9 mouse cellular contexts compared by ENCODE assay signal in genomic region chr1:126492206-126493071, GRCm38 (mm10).
A peak's percentile ranks its signal among the peaks of the same experiment; 100 is the strongest.
DNase-seq lines count a peak whose midpoint lies in the region; ATAC-seq and TF ChIP-seq lines count a peak whose summit lies in the region.
"Had no signal": no experiment of that assay in that cellular context is flagged by ENCODE, and none has a peak within 500 bp of the region (broad histone marks: within the 10 kb centered on the region; RNA-seq: fewer than 3 reads in every experiment).

No protein-coding gene starts in this region.

- peak overlapping the region; percentile 65 for H3K4me3 ChIP-seq in forebrain, postnatal 0 days (ENCODE audit: low read depth, low read length)
- peak overlapping the region; percentile 33 for H3K4me3 ChIP-seq in intestine, postnatal 0 days (ENCODE audit: low read depth, low read length)
- peak overlapping the region; percentile 44 for H3K4me3 ChIP-seq in lung, postnatal 0 days (ENCODE audit: low read depth, low read length)
- H3K4me3 ChIP-seq in stomach, postnatal 0 days (ENCODE audit: low read depth, low read length), result peak overlapping the region; percentile 43

- ATAC-seq in forebrain, postnatal 0 days, result peak; percentile 86
- 0 out of 2 replicates have a peak, but pooled peaks have one; percentile 31 for ATAC-seq in intestine, postnatal 0 days
- ATAC-seq in lung, postnatal 0 days, result peak; percentile 67
- ATAC-seq in stomach, postnatal 0 days (ENCODE audit: low FRiP score, low TSS enrichment), result peak; percentile 29; the same call in 1 of the 2 replicates

- H3K36me3 ChIP-seq in forebrain, postnatal 0 days (ENCODE audit: insufficient read depth), result no peaks in the 10 kb centered on the region
- H3K36me3 ChIP-seq in intestine, postnatal 0 days (ENCODE audit: control insufficient read depth, insufficient read depth), result no peaks in the 10 kb centered on the region
- no peaks in the 10 kb centered on the region for H3K36me3 ChIP-seq in lung, postnatal 0 days (ENCODE audit: insufficient read depth, low read length)
- no peaks in the 10 kb centered on the region for H3K36me3 ChIP-seq in stomach, postnatal 0 days (ENCODE audit: control insufficient read depth, insufficient read depth, low read length)
- H3K36me3 ChIP-seq: G1E had no signal

- no peak for TF ChIP-seq EP300 in lung, postnatal 0 days (IDR thresholded peaks at IDR 0.05)
- no peak for TF ChIP-seq EP300 in stomach, postnatal 0 days (optimal IDR thresholded peaks at IDR 0.05)

- H3K9ac ChIP-seq in forebrain, postnatal 0 days, result peak overlapping the region; percentile 78
- H3K9ac ChIP-seq in intestine, postnatal 0 days (ENCODE audit: low read depth, low read length), result peak overlapping the region; percentile 22; the same call in 1 of the 2 replicates
- H3K9ac ChIP-seq in lung, postnatal 0 days (replicated peaks; ENCODE audit: low read depth), result peak overlapping the region; percentile 19; the same call in 1 of the 2 replicates
- peak overlapping the region; percentile 52 for H3K9ac ChIP-seq in stomach, postnatal 0 days (ENCODE audit: low read length)

- WGBS in forebrain, postnatal 0 days, result 4% methylated on average over 35 of the region's 35 CpGs
- 9% methylated on average over 35 of the region's 35 CpGs for WGBS in intestine, postnatal 0 days
- WGBS in lung, postnatal 0 days, result 8% methylated on average over 28 of the region's 35 CpGs
- WGBS in stomach, postnatal 0 days, result 7% methylated on average over 34 of the region's 35 CpGs

- no peaks in the 10 kb centered on the region for H3K9me3 ChIP-seq in forebrain, postnatal 0 days (ENCODE audit: low read length)
- no peaks in the 10 kb centered on the region for H3K9me3 ChIP-seq in intestine, postnatal 0 days (ENCODE audit: control insufficient read depth)
- no peaks in the 10 kb centered on the region for H3K9me3 ChIP-seq in lung, postnatal 0 days (ENCODE audit: low read length)
- H3K9me3 ChIP-seq in stomach, postnatal 0 days (ENCODE audit: control insufficient read depth, low read length), result no peaks in the 10 kb centered on the region

- peak; percentile 13 for DNase-seq in kidney, adult 18-20 months
- no peak for DNase-seq in kidney, adult 9 months
- peak; percentile 82 for DNase-seq in adrenal gland, adult 2 months
- peak; percentile 79 for DNase-seq in forebrain, postnatal 0 days
- DNase-seq in lung, postnatal 0 days (ENCODE audit: low spot score), result peak; percentile 39
- DNase-seq in stomach, postnatal 0 days (ENCODE audit: low spot score), result peak; percentile 42
- DNase-seq in left cerebral cortex, adult 8-10 months (ENCODE audit: low spot score in 2 of 2), result no peak

- peak; percentile 40; the same call in 1 of the 2 replicates for TF ChIP-seq CTCF in forebrain, postnatal 0 days (IDR thresholded peaks at IDR 0.05; ENCODE audit: low read depth)
- TF ChIP-seq CTCF in intestine, postnatal 0 days (IDR thresholded peaks at IDR 0.05; ENCODE audit: low read depth), result peak; percentile 45
- TF ChIP-seq CTCF in lung, postnatal 0 days (IDR thresholded peaks at IDR 0.05), result peak; percentile 63
- TF ChIP-seq CTCF in stomach, postnatal 0 days (IDR thresholded peaks at IDR 0.05; ENCODE audit: low read depth), result peak; percentile 46

- peak overlapping the region; percentile 83 for H3K4me2 ChIP-seq in forebrain, postnatal 0 days (ENCODE audit: low read depth)
- peak overlapping the region; percentile 69 for H3K4me2 ChIP-seq in intestine, postnatal 0 days (replicated peaks; ENCODE audit: low read depth)
- peak overlapping the region; percentile 84 for H3K4me2 ChIP-seq in lung, postnatal 0 days (replicated peaks; ENCODE audit: low read depth, low read length)
- H3K4me2 ChIP-seq in stomach, postnatal 0 days (replicated peaks; ENCODE audit: low read depth), result peak overlapping the region; percentile 78

- peaks cover 9% of the 10 kb centered on the region; the same call in 1 of the 2 replicates for H3K4me1 ChIP-seq in forebrain, postnatal 0 days (ENCODE audit: insufficient read depth)
- no peaks in the 10 kb centered on the region; the same call in 1 of the 2 replicates for H3K4me1 ChIP-seq in intestine, postnatal 0 days (replicated peaks; ENCODE audit: control insufficient read depth, insufficient read depth, low read length)
- peaks cover 5% of the 10 kb centered on the region; the same call in 1 of the 2 replicates for H3K4me1 ChIP-seq in lung, postnatal 0 days (ENCODE audit: insufficient read depth, low read depth, low read length)
- no peaks in the 10 kb centered on the region; the same call in 1 of the 2 replicates for H3K4me1 ChIP-seq in stomach, postnatal 0 days (replicated peaks; ENCODE audit: control insufficient read depth, insufficient read depth)

- no peaks in the 10 kb centered on the region for H3K27me3 ChIP-seq in forebrain, postnatal 0 days (ENCODE audit: insufficient read depth, low read length)
- H3K27me3 ChIP-seq in intestine, postnatal 0 days (replicated peaks; ENCODE audit: control insufficient read depth, insufficient read depth, low read length), result no peaks in the 10 kb centered on the region
- H3K27me3 ChIP-seq in lung, postnatal 0 days (replicated peaks; ENCODE audit: insufficient read depth, low read length), result no peaks in the 10 kb centered on the region
- no peaks in the 10 kb centered on the region for H3K27me3 ChIP-seq in stomach, postnatal 0 days (ENCODE audit: control insufficient read depth, insufficient read depth, low read length)

- peak overlapping the region; percentile 85 for H3K27ac ChIP-seq in forebrain, postnatal 0 days (ENCODE audit: low read depth, low read length)
- H3K27ac ChIP-seq in intestine, postnatal 0 days (ENCODE audit: low read depth, low read length), result no peak overlapping the region
- peak overlapping the region; percentile 43; the same call in 1 of the 2 replicates for H3K27ac ChIP-seq in lung, postnatal 0 days (ENCODE audit: low read length)
- H3K27ac ChIP-seq in stomach, postnatal 0 days (replicated peaks), result no peak overlapping the region

Comparison
In these comparisons a context has a peak if more than half of its experiments do, and no peak if none do; other contexts are left out.
1. DNase-seq: peak in kidney, adult 18-20 months (single experiment), adrenal gland, adult 2 months (single experiment), forebrain, postnatal 0 days (single experiment), lung, postnatal 0 days (single experiment) and stomach, postnatal 0 days (single experiment); none in kidney, adult 9 months (single experiment) and left cerebral cortex, adult 8-10 months (0 of 2).
2. ATAC-seq: peak in every context shown above with its lines; median percentile 86 in forebrain, postnatal 0 days; 67 in lung, postnatal 0 days; 31 in intestine, postnatal 0 days; 29 in stomach, postnatal 0 days.
3. H3K27ac ChIP-seq: peak in forebrain, postnatal 0 days (single experiment) and lung, postnatal 0 days (single experiment); none in intestine, postnatal 0 days (single experiment) and stomach, postnatal 0 days (single experiment).
4. H3K9ac ChIP-seq: peak in every context shown above with its lines; median percentile 78 in forebrain, postnatal 0 days; 52 in stomach, postnatal 0 days; 22 in intestine, postnatal 0 days; 19 in lung, postnatal 0 days.
5. Peak in every context shown above with its lines, with median percentiles within 50 percentile points of each other: H3K4me2 ChIP-seq, H3K4me3 ChIP-seq and CTCF ChIP-seq.